26 mouse cellular contexts compared by ENCODE assay signal in genomic region chr16:78372786-78373185, GRCm38 (mm10).
"Had no signal": no experiment of that assay in that cellular context is flagged by ENCODE, and none has a peak within 500 bp of the region (broad histone marks: within the 10 kb centered on the region; RNA-seq: fewer than 3 reads in every experiment).

No protein-coding gene starts in this region.

- H3K9me3 ChIP-seq: heart, embryonic 13.5 days; heart, embryonic 15.5 days; hindbrain, embryonic 13.5 days; hindbrain, embryonic 15.5 days; kidney, embryonic 15.5 days; limb, embryonic 10.5 days; limb, embryonic 12.5 days had no signal

- ATAC-seq: hindbrain, postnatal 0 days; intestine, embryonic 16.5 days had no signal

- H3K4me3 ChIP-seq: gastrocnemius, adult 2 months; heart, adult 2 months; heart, embryonic 13.5 days; heart, embryonic 15.5 days; hindbrain, embryonic 13.5 days; hindbrain, embryonic 15.5 days; kidney, embryonic 15.5 days; layer of hippocampus, adult 2 months; left cerebral cortex, adult 2 months; limb, embryonic 10.5 days; limb, embryonic 12.5 days had no signal

- H3K27ac ChIP-seq: gastrocnemius, adult 2 months; heart, adult 2 months; heart, embryonic 13.5 days; heart, embryonic 15.5 days; hindbrain, embryonic 13.5 days; hindbrain, embryonic 15.5 days; hindbrain, postnatal 0 days; kidney, embryonic 15.5 days; layer of hippocampus, adult 2 months; left cerebral cortex, adult 2 months; limb, embryonic 10.5 days; limb, embryonic 12.5 days had no signal

- DNase-seq: gastrocnemius, adult 2 months; gastrocnemius, postnatal 10 days; gastrocnemius, postnatal 25 days; heart, adult 11 months; heart, adult 2 months; heart, postnatal 14 days; heart, postnatal 36 days; kidney, adult 11 months; kidney, adult 2 months; kidney, adult 9 months; kidney, postnatal 10 days; kidney, postnatal 25 days; kidney, postnatal 4 days; liver had no signal

- H3K4me2 ChIP-seq: heart, embryonic 11.5 days; heart, embryonic 13.5 days; heart, embryonic 15.5 days; hindbrain, embryonic 13.5 days; hindbrain, embryonic 15.5 days; kidney, embryonic 15.5 days; limb, embryonic 12.5 days had no signal

- H3K27me3 ChIP-seq: heart, embryonic 13.5 days; heart, embryonic 15.5 days; hindbrain, embryonic 13.5 days; hindbrain, embryonic 15.5 days; kidney, embryonic 15.5 days; limb, embryonic 12.5 days had no signal

- H3K9ac ChIP-seq: heart, embryonic 13.5 days; heart, embryonic 15.5 days; hindbrain, embryonic 13.5 days; hindbrain, embryonic 15.5 days; kidney, embryonic 15.5 days; limb, embryonic 12.5 days had no signal
